Mouse (Mus musculus): Measurements from ENCODE around the gene Dtnb. TPM values are rescaled to one million over a fixed set of nuclear protein-coding genes. Genes with fewer than 3 reads are reported as not detected.

The Dtnb gene
- polyA plus RNA-seq, 1 experiment from 2014 or later, result 40.5 TPM

GRCm38 (mm10) chr12:3737009-3737408 is 164.8 kb downstream of the Dtnb start:
- no peak overlapping the region for H3K9ac ChIP-seq
- no peak overlapping the region for H3K27ac ChIP-seq (replicated peaks)
- H3K27me3 ChIP-seq, result no peaks in the 10 kb centered on the region
- H3K9me3 ChIP-seq (replicated peaks), result no peaks in the 10 kb centered on the region
- H3K4me1 ChIP-seq, result no peaks in the 10 kb centered on the region
- no peak for ATAC-seq (ENCODE audit: insufficient number of reproducible peaks, low FRiP score, low TSS enrichment, low read depth)
- H3K36me3 ChIP-seq, result peaks cover 4% of the 10 kb centered on the region; the same call in 1 of the 2 replicates
- no peak overlapping the region for H3K4me3 ChIP-seq (replicated peaks)
- WGBS, result 90% methylated on average over 7 of the region's 7 CpGs
- H3K4me2 ChIP-seq (replicated peaks), result no peak overlapping the region

DNA sequence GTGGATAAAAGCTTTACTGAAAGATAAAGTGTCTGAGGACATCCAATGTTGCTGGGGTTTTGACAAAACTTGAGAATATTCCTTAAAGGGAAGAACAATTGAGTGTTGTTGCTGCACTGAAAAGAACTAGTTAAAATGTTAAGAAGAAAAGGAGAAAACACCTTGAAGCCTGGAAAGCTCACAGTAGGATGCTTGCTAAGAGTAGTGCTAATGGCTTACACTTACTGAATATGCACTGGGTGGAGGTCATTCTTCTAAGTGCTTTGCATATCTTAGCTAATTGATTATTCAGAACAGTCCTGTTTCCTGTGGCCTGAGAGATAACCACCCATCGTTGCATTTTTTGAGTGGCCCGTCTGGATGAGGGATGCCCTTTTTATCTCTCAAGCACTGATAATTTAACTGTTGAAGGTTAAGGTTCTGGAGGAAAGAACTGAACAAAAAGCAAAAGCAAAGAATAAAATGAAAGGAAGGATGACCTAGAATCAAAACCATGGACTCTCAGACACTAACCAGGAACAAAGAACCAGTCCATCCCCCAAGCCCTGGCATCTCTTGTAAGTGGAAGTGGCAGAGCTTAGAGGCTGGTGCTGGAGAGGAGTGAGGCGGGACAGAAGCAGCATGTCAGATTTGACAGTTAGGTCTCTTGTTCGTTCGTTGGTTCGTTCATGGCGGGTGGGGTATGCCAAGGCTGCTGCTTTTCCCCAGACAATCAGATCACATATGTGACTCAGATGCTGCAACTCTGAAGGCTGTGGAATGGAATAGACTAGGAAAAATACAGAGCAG is 166.8 kb downstream of the Dtnb start:
- no peak for ATAC-seq (ENCODE audit: insufficient number of reproducible peaks, low FRiP score, low TSS enrichment, low read depth)
- Histone ChIP-seq H3K4me2 (replicated peaks) (no peak overlapping the region), H3K4me1 (no peaks in the 10 kb centered on the region), H3K4me3 (replicated peaks) (no peak overlapping the region), H3K27me3 (no peaks in the 10 kb centered on the region), H3K9me3 (replicated peaks) (no peaks in the 10 kb centered on the region), H3K36me3 (peaks cover 4% of the 10 kb centered on the region; the same call in 1 of the 2 replicates), H3K9ac (no peak overlapping the region), H3K27ac (replicated peaks) (no peak overlapping the region)
- 47% methylated on average over 7 of the region's 7 CpGs for WGBS

DNA sequence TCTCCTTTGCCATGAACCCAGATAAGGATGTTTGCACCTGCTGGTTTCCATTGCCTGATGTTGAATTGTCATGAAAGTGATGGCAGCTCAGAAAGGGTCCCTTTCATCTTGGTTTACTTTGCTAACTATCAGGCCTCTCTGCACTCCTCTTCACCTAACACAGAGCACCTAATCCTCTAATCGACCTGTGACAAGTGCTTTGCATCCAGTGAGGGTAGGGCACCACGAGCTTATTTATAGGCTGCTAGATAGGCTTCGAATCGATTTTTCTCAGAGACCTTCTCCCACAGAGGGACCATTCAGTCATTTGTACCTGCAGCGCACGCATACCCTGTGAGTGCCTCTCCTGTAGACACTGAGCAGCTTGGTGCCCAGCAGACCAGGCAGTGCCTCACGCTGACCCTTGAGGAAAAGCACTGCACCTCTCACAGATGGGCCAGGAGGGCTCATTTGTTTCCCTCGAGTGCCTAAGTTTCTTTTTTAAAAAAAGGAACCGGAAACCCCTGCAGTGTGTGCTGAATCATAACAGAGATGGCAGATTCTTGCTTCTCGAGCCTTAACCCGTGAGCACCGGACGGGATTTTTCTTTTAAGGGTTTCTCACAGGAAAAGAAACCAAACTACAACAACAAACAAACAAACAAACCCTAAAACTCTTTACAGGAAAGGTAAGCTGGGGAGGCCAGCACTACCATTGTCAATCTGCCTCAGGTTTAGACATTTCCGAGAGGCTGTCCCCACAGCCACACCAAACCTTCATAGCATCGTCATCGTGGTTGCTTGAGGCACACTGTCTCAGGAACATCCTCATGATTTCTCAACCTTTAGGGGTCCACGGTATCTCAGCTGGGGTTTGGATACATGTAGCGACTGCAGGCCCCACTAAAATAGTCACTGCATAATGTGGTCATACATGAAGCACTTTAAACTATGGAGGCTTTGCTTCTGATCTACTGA is 167.8 kb downstream of the Dtnb start:
- H3K36me3 ChIP-seq, result peaks cover 4% of the 10 kb centered on the region; the same call in 1 of the 2 replicates
- H3K4me1 ChIP-seq, result no peaks in the 10 kb centered on the region
- no peak overlapping the region for H3K27ac ChIP-seq (replicated peaks)
- 81% methylated on average over 18 of the region's 18 CpGs for WGBS
- ATAC-seq (ENCODE audit: insufficient number of reproducible peaks, low FRiP score, low TSS enrichment, low read depth), result no peak
- no peak overlapping the region for H3K4me3 ChIP-seq (replicated peaks)
- H3K27me3 ChIP-seq, result no peaks in the 10 kb centered on the region
- no peak overlapping the region for H3K9ac ChIP-seq
- H3K9me3 ChIP-seq (replicated peaks), result no peaks in the 10 kb centered on the region
- H3K4me2 ChIP-seq (replicated peaks), result no peak overlapping the region

DNA sequence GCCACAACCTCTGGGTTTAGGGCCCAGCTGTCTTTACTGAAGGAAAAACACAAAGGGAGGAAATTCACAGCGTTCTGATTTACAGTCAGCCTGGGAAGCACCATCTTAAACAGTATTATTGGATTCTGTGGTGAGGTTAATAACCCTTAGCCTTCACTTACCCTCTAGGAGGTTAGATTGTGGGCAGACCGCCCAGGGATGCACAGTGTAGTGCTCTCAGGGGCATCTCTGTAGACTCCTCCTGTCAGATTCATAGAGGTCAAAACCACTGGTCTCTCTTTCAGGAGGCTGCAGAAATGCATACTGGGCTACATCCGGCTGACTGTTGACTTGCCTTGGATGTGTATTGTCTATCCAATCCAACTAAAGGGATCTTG is 168.5 kb downstream of the Dtnb start:
- H3K9me3 ChIP-seq (replicated peaks), result no peaks in the 10 kb centered on the region
- WGBS, result 80% methylated on average over 3 of the region's 3 CpGs
- peaks cover 4% of the 10 kb centered on the region; the same call in 1 of the 2 replicates for H3K36me3 ChIP-seq
- H3K4me3 ChIP-seq (replicated peaks), result no peak overlapping the region
- no peak for ATAC-seq (ENCODE audit: insufficient number of reproducible peaks, low FRiP score, low TSS enrichment, low read depth)
- H3K4me1 ChIP-seq, result no peaks in the 10 kb centered on the region
- no peak overlapping the region for H3K4me2 ChIP-seq (replicated peaks)
- H3K27me3 ChIP-seq, result no peaks in the 10 kb centered on the region
- no peak overlapping the region for H3K27ac ChIP-seq (replicated peaks)
- H3K9ac ChIP-seq, result no peak overlapping the region

- H3K9ac ChIP-seq, result no peak overlapping the region
- ATAC-seq (ENCODE audit: insufficient number of reproducible peaks, low FRiP score, low TSS enrichment, low read depth), result no peak
- no peak overlapping the region for H3K4me2 ChIP-seq (replicated peaks)
- H3K9me3 ChIP-seq (replicated peaks), result no peaks in the 10 kb centered on the region
- no peaks in the 10 kb centered on the region for H3K27me3 ChIP-seq
- no peaks in the 10 kb centered on the region for H3K36me3 ChIP-seq
- H3K27ac ChIP-seq (replicated peaks), result no peak overlapping the region
- H3K4me1 ChIP-seq, result no peaks in the 10 kb centered on the region
- 57% methylated on average over 7 of the region's 7 CpGs for WGBS
- H3K4me3 ChIP-seq (replicated peaks), result no peak overlapping the region
Measured at GRCm38 (mm10) chr12:3745432-3746105, 173.4 kb downstream of the Dtnb start.

DNA sequence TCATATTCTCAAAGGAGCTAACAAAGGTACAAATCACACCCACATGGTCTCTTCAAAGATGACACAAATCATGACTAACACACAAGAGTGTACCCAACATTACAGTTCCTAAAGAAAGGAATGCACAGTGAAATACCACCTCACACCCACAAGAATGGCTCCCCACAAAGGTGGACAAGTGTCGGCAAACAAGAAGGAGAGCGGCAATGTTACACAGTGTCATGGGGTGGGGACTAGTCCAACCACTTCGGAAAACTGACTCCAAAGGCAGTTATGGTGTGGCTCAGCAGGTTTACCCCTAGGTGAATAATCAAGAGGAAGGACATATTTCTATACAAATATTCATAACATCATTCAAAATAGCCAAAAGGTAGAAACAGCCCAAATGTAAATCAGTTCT is 174.2 kb downstream of the Dtnb start:
- Histone ChIP-seq H3K4me2 (replicated peaks) (no peak overlapping the region), H3K9ac (no peak overlapping the region), H3K9me3 (replicated peaks) (no peaks in the 10 kb centered on the region), H3K27me3 (no peaks in the 10 kb centered on the region), H3K4me3 (replicated peaks) (no peak overlapping the region), H3K4me1 (no peaks in the 10 kb centered on the region), H3K36me3 (no peaks in the 10 kb centered on the region; the same call in 1 of the 2 replicates), H3K27ac (replicated peaks) (no peak overlapping the region; the same call in 1 of the 2 replicates)
- no peak for ATAC-seq (ENCODE audit: insufficient number of reproducible peaks, low FRiP score, low TSS enrichment, low read depth)
- 86% methylated on average over 3 of the region's 3 CpGs for WGBS

DNA sequence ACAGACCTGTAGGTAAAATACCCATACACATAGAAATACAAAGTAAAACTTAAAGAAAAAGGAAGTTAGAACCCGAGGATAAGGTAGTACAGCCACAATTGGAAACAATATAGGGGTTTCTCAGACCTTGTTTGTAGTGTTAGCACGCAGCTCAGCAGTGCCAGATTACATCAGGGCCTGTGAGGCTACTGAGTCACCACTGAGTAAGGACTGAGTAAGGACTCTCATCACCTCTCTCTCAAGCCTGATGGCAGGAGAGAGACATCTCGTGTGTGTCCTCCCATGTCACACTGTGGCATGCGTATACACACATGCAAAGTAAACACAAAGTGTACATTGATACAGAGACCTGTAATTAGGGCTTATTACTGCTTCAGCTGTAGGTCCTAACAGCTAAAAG is 175.4 kb downstream of the Dtnb start:
- H3K27ac ChIP-seq (replicated peaks), result no peak overlapping the region
- H3K9ac ChIP-seq, result no peak overlapping the region
- H3K4me1 ChIP-seq, result no peaks in the 10 kb centered on the region
- H3K9me3 ChIP-seq (replicated peaks), result no peaks in the 10 kb centered on the region
- no peak overlapping the region for H3K4me3 ChIP-seq (replicated peaks)
- H3K27me3 ChIP-seq, result no peaks in the 10 kb centered on the region
- no peak for ATAC-seq (ENCODE audit: insufficient number of reproducible peaks, low FRiP score, low TSS enrichment, low read depth)
- H3K36me3 ChIP-seq, result peaks cover 9% of the 10 kb centered on the region; the same call in 1 of the 2 replicates
- no peak overlapping the region for H3K4me2 ChIP-seq (replicated peaks)
- 79% methylated on average over 4 of the region's 4 CpGs for WGBS

GRCm38 (mm10) chr12:3755522-3755921 is 183.3 kb downstream of the Dtnb start:
- Histone ChIP-seq H3K9me3 (replicated peaks) (no peaks in the 10 kb centered on the region), H3K27me3 (no peaks in the 10 kb centered on the region), H3K36me3 (peaks cover 17% of the 10 kb centered on the region), H3K4me1 (peaks cover 4% of the 10 kb centered on the region; the same call in 1 of the 2 replicates), H3K27ac (replicated peaks) (no peak overlapping the region), H3K9ac (no peak overlapping the region), H3K4me3 (replicated peaks) (no peak overlapping the region), H3K4me2 (replicated peaks) (no peak overlapping the region)
- ATAC-seq (ENCODE audit: insufficient number of reproducible peaks, low FRiP score, low TSS enrichment, low read depth), result no peak
- WGBS, result 86% methylated on average over 6 of the region's 6 CpGs

- Histone ChIP-seq H3K27ac (replicated peaks) (no peak overlapping the region), H3K9ac (no peak overlapping the region), H3K4me3 (replicated peaks) (no peak overlapping the region), H3K4me1 (peaks cover 4% of the 10 kb centered on the region; the same call in 1 of the 2 replicates), H3K27me3 (no peaks in the 10 kb centered on the region), H3K36me3 (peaks cover 17% of the 10 kb centered on the region), H3K4me2 (replicated peaks) (no peak overlapping the region), H3K9me3 (replicated peaks) (no peaks in the 10 kb centered on the region)
- no peak for ATAC-seq (ENCODE audit: insufficient number of reproducible peaks, low FRiP score, low TSS enrichment, low read depth)
- 91% methylated on average over 3 of the region's 3 CpGs for WGBS
Measured at GRCm38 (mm10) chr12:3756216-3756615, 184.0 kb downstream of the Dtnb start.

DNA sequence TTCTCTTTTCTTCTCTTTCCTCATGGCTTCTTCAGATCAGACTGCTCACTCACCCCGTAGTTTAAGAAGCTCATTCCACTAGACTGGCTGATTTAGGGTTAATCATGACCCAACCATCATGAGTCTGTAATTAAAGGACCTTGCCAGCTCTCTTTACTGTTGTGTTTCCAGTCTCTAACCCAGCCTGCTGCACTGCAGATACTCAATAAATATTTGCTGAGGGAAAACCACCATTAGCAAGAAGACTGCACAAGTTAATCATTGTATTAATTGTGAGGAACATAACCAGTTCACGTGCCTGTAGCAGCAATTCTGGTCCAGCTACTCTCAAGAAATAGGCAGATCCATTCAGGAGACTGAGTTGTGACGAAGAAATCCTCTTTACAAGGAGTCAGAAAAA is 185.9 kb downstream of the Dtnb start:
- Histone ChIP-seq H3K9me3 (replicated peaks) (no peaks in the 10 kb centered on the region), H3K4me1 (peaks cover 4% of the 10 kb centered on the region; the same call in 1 of the 2 replicates), H3K9ac (no peak overlapping the region), H3K4me3 (replicated peaks) (no peak overlapping the region), H3K4me2 (replicated peaks) (no peak overlapping the region), H3K36me3 (peaks cover 6% of the 10 kb centered on the region; the same call in 1 of the 2 replicates), H3K27ac (replicated peaks) (no peak overlapping the region), H3K27me3 (no peaks in the 10 kb centered on the region)
- 89% methylated on average over 3 of the region's 3 CpGs for WGBS
- ATAC-seq (ENCODE audit: insufficient number of reproducible peaks, low FRiP score, low TSS enrichment, low read depth), result no peak

DNA sequence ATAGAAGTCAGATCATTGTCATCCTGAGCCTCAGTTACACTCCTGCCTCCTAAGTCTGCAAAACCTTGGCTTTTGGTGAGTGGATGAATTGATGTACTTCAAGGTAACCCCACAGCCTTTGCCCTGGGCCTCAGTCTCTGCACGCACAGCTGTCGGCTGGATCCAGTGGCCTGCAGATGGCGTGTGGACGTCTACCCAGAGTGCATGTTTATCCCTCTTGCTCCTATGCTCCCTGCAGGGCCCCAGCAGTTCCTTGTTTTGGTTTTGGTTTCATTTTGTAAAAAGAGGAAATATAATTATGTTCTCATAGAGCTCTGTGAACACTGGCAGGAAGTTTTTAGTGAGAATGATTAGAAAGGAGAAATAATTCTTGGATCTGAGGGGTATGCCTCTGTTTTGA is 187.2 kb downstream of the Dtnb start:
- no peak overlapping the region for H3K4me2 ChIP-seq (replicated peaks)
- H3K27ac ChIP-seq (replicated peaks), result 0 out of 2 replicates have a peak overlapping the region, but pooled peaks have one; percentile 44
- H3K36me3 ChIP-seq, result no peaks in the 10 kb centered on the region
- no peaks in the 10 kb centered on the region for H3K27me3 ChIP-seq
- 32% methylated on average over 4 of the region's 4 CpGs for WGBS
- H3K4me1 ChIP-seq, result peaks cover 4% of the 10 kb centered on the region; the same call in 1 of the 2 replicates
- H3K9me3 ChIP-seq (replicated peaks), result no peaks in the 10 kb centered on the region
- peak; percentile 63 for ATAC-seq (ENCODE audit: insufficient number of reproducible peaks, low FRiP score, low TSS enrichment, low read depth)
- no peak overlapping the region for H3K9ac ChIP-seq
- H3K4me3 ChIP-seq (replicated peaks), result no peak overlapping the region
